In the genomic region with DNA sequence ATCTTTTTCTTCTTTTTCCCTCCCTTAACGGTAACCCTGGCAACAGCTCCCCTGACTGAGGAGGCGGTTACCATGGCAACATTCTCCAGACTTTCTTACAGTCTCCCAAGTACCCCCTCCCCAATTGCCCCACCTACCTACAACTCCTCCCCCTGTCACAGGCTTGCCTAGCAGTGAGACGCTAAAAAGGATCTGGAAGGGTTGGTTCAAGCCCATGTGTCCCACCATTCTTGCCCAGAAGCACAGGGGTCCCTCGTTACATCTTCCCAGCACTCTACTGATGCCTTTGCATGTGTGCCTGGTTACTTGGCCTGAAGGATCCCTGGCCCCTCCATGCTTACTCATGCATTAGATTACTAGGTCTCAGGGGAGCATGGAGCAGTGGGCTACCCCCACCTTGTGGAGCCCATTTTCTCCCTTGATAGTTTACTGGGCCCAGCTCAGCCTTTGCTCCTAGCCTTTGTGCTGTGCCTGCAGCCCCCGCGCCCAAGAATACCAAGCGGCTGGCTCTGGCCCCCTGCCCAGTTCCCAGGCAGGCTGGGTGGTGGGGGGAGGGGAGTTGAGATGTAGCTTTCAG, we compare ENCODE assay signal across 8 mouse cellular contexts. TPM values are rescaled to one million over a fixed set of nuclear protein-coding genes. Genes with fewer than 3 reads are reported as not detected.
DNase-seq lines count a peak whose midpoint lies in the region; ATAC-seq and TF ChIP-seq lines count a peak whose summit lies in the region.

No protein-coding gene starts in this region.

- no peaks in the 10 kb centered on the region for H3K9me3 ChIP-seq in heart, embryonic 12.5 days (replicated peaks)
- H3K9me3 ChIP-seq in neural tube, embryonic 15.5 days (replicated peaks): no peaks in the 10 kb centered on the region

- TF ChIP-seq CTCF in cerebellum, adult 2 months (IDR thresholded peaks at IDR 0.05; ENCODE audit: borderline replicate concordance, insufficient read depth, low read depth, low read length): no peak
- TF ChIP-seq CTCF in left cerebral cortex, adult 2 months (IDR thresholded peaks at IDR 0.05): no peak

- no peaks in the 10 kb centered on the region for H3K27me3 ChIP-seq in heart, embryonic 12.5 days (replicated peaks)
- no peaks in the 10 kb centered on the region for H3K27me3 ChIP-seq in cerebellum, adult 2 months (ENCODE audit: control insufficient read depth, insufficient read depth, low read length)
- H3K27me3 ChIP-seq in neural tube, embryonic 15.5 days (replicated peaks): no peaks in the 10 kb centered on the region

- peak overlapping the region; percentile 65 for H3K27ac ChIP-seq in heart, embryonic 12.5 days (ENCODE audit: poor library complexity, severe bottlenecking)
- peak overlapping the region; percentile 100 for H3K27ac ChIP-seq in cerebellum, adult 2 months (ENCODE audit: insufficient read depth, low read length)
- peak overlapping the region; percentile 91 for H3K27ac ChIP-seq in left cerebral cortex, adult 2 months
- H3K27ac ChIP-seq in neural tube, embryonic 15.5 days (replicated peaks): peak overlapping the region; percentile 93

- ATAC-seq in heart, embryonic 12.5 days (ENCODE audit: insufficient number of reproducible peaks, low FRiP score): no peak
- peak; percentile 70 for ATAC-seq in neural tube, embryonic 15.5 days (ENCODE audit: low FRiP score)

- 0 out of 2 replicates have a peak overlapping the region, but pooled peaks have one; percentile 15 for H3K9ac ChIP-seq in heart, embryonic 12.5 days
- no peak overlapping the region for H3K9ac ChIP-seq in neural tube, embryonic 15.5 days (replicated peaks)

- H3K4me3 ChIP-seq in heart, embryonic 12.5 days: no peak overlapping the region; the same call in 1 of the 2 replicates
- peak overlapping the region; percentile 43 for H3K4me3 ChIP-seq in cerebellum, adult 2 months (replicated peaks; ENCODE audit: insufficient read depth, low read depth, low read length)
- peak overlapping the region; percentile 9 for H3K4me3 ChIP-seq in left cerebral cortex, adult 2 months
- H3K4me3 ChIP-seq in neural tube, embryonic 15.5 days (replicated peaks): no peak overlapping the region

- H3K4me2 ChIP-seq in heart, embryonic 12.5 days: peak overlapping the region; percentile 25; the same call in 1 of the 2 replicates
- peak overlapping the region; percentile 76 for H3K4me2 ChIP-seq in neural tube, embryonic 15.5 days

- intact Hi-C loops in heart, postnatal 25 days (cut with DNase I): no loop called here
- intact Hi-C loops in left cerebral cortex, adult 2 months (cut with DNase I): no loop called here

- H3K36me3 ChIP-seq in heart, embryonic 12.5 days: peaks cover 58% of the 10 kb centered on the region
- peaks cover 42% of the 10 kb centered on the region for H3K36me3 ChIP-seq in neural tube, embryonic 15.5 days

- 37% methylated on average over 7 of the region's 7 CpGs for WGBS in heart, embryonic 12.5 days
- WGBS in cerebellum, adult 2 months: 12% methylated on average over 7 of the region's 7 CpGs
- WGBS in neural tube, embryonic 15.5 days: 13% methylated on average over 7 of the region's 7 CpGs

- no peak for DNase-seq in heart, postnatal 25 days (ENCODE audit: low spot score)
- DNase-seq in cerebellum, adult 2 months: peak; percentile 65 to 69
- DNase-seq in frontal cortex, postnatal 36 days (ENCODE audit: low spot score in 2 of 2): peak; percentile 73 to 84
- peak; percentile 75 to 78 for DNase-seq in left cerebral cortex, adult 2 months (ENCODE audit: extremely low spot score in 1 of 2, low spot score in 2 of 2)
- DNase-seq in urinary bladder, postnatal 36 days (ENCODE audit: low spot score in 2 of 2): no peak
- DNase-seq in thymus, postnatal 25 days: no peak

- no peak for TF ChIP-seq POLR2A in cerebellum, adult 2 months (IDR thresholded peaks at IDR 0.05; ENCODE audit: borderline replicate concordance, insufficient read depth, low read length)

- H3K4me1 ChIP-seq in heart, embryonic 12.5 days (replicated peaks): peaks cover 55% of the 10 kb centered on the region
- peaks cover 55% of the 10 kb centered on the region for H3K4me1 ChIP-seq in cerebellum, adult 2 months (ENCODE audit: control insufficient read depth, insufficient read depth, low read length)
- peaks cover 64% of the 10 kb centered on the region for H3K4me1 ChIP-seq in neural tube, embryonic 15.5 days

RNA-seq across cellular contexts. Expression of a gene that starts 5.6 kb away (rescaled TPM):
- polyA plus RNA-seq in heart, embryonic 12.5 days (2016; fragmentation: Nextera tagmentation; extraction: Ambion mirVana): 156 and 164 TPM in 2 replicates
- 10 to 100 TPM; 65.8 to 70.5 TPM for total RNA-seq in heart, postnatal 25 days (2021)
- polyA plus RNA-seq in cerebellum, adult 2 months (2012; rRNA removed): 562 and 572 TPM in 2 replicates
- 100 to 1,000 TPM; 387 to 422 TPM for total RNA-seq in left cerebral cortex, adult 2 months (2021)
- polyA plus RNA-seq in neural tube, embryonic 15.5 days (2015; fragmentation: Nextera tagmentation; extraction: Ambion mirVana): 378 and 415 TPM in 2 replicates

RNA-seq across cellular contexts. Expression of a gene that starts 18.7 kb away (rescaled TPM):
- polyA plus RNA-seq in heart, embryonic 12.5 days (2016; fragmentation: Nextera tagmentation; extraction: Ambion mirVana): 182 and 185 TPM in 2 replicates
- total RNA-seq in heart, postnatal 25 days (2021): 10 to 100 TPM; 12.6 to 18.0 TPM
- 3.8 and 3.9 TPM in 2 replicates for polyA plus RNA-seq in cerebellum, adult 2 months (2012; rRNA removed)
- total RNA-seq in left cerebral cortex, adult 2 months (2021): under 1 TPM in 1 of 2 experiments, not detected in 1; 0.48 TPM
- 3.8 and 4.0 TPM in 2 replicates for polyA plus RNA-seq in neural tube, embryonic 15.5 days (2015; fragmentation: Nextera tagmentation; extraction: Ambion mirVana)

RNA-seq across cellular contexts. Expression of a gene that starts 53.1 kb away (rescaled TPM):
- 123 and 125 TPM in 2 replicates for polyA plus RNA-seq in heart, embryonic 12.5 days (2016; fragmentation: Nextera tagmentation; extraction: Ambion mirVana)
- total RNA-seq in heart, postnatal 25 days (2021): 100 to 1,000 TPM; 109 to 114 TPM
- 118 and 121 TPM in 2 replicates for polyA plus RNA-seq in cerebellum, adult 2 months (2012; rRNA removed)
- total RNA-seq in left cerebral cortex, adult 2 months (2021): 100 to 1,000 TPM; 115 to 121 TPM
- 84.5 and 93.4 TPM in 2 replicates for polyA plus RNA-seq in neural tube, embryonic 15.5 days (2015; fragmentation: Nextera tagmentation; extraction: Ambion mirVana)

RNA-seq across cellular contexts. Expression of a gene that starts 57.3 kb away (rescaled TPM):
- 0.17 and 0.19 TPM in 2 replicates for polyA plus RNA-seq in heart, embryonic 12.5 days (2016; fragmentation: Nextera tagmentation; extraction: Ambion mirVana)
- not detected for total RNA-seq in heart, postnatal 25 days (2021)
- polyA plus RNA-seq in cerebellum, adult 2 months (2012; rRNA removed): 0.03 TPM in 1 of 2 replicates, not detected in the other
- not detected for total RNA-seq in left cerebral cortex, adult 2 months (2021)
- polyA plus RNA-seq in neural tube, embryonic 15.5 days (2015; fragmentation: Nextera tagmentation; extraction: Ambion mirVana): 0.05 TPM in 1 of 2 replicates, not detected in the other

Comparison
In these comparisons a context has a peak if more than half of its experiments do, and no peak if none do; other contexts are left out.
1. H3K4me3 ChIP-seq: peak in cerebellum, adult 2 months (single experiment) and left cerebral cortex, adult 2 months (single experiment); none in heart, embryonic 12.5 days (single experiment) and neural tube, embryonic 15.5 days (single experiment).
2. DNase-seq: peak in cerebellum, adult 2 months (2 of 2), frontal cortex, postnatal 36 days (2 of 2) and left cerebral cortex, adult 2 months (2 of 2); none in heart, postnatal 25 days (single experiment), urinary bladder, postnatal 36 days (0 of 2) and thymus, postnatal 25 days (single experiment).
3. RNA of a gene that starts 18.7 kb away (polyA plus RNA-seq): 182 to 185 TPM in heart, embryonic 12.5 days; 3.8 to 3.9 TPM in cerebellum, adult 2 months and 3.8 to 4.0 TPM in neural tube, embryonic 15.5 days; every median in the first group is over 10 times any median in the second.
4. Peak in every context shown above with its lines, with median percentiles within 50 percentile points of each other: H3K27ac ChIP-seq.